Mouse (Mus musculus): ENCODE measurements around the gene Selenom. TPM values are rescaled to one million over a fixed set of nuclear protein-coding genes. Genes with fewer than 3 reads are reported as not detected.
A peak's percentile ranks its signal among the peaks of the same experiment; 100 is the strongest.

The Selenom gene
- polyA plus RNA-seq, 1 experiment from 2014 or later: 12.5 TPM

DNA sequence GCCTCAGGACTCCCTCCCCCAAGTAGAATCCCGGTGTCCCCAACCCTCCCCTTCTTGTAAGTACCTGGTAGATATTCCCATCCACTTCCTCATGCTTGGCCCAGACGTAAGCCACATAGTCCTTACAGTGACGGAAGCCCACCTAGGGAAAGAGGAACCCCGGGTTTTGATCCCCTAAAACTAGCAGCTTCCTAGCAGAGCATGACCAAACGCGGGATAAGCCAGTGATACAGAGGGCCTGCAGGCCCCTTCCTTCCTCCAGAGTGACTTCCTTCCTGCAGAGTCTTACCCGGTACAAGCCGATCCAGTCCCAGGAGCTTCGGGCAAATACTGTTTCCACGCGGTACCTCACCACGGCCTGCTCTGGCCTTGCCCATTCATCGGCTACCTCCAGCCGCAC is 19.0 kb upstream of the Selenom start:
- DNase-seq (no peak), ATAC-seq (ENCODE audit: low read depth) (no peak)
- H3K27ac ChIP-seq: no peak overlapping the region
- WGBS (ENCODE audit: insufficient replicate concordance): 57% methylated on average over 14 of the region's 14 CpGs
- no peak overlapping the region for H3K4me2 ChIP-seq
- no peak overlapping the region for H3K4me3 ChIP-seq (replicated peaks)
- no peaks in the 10 kb centered on the region for H3K27me3 ChIP-seq
- H3K9me3 ChIP-seq (replicated peaks): no peaks in the 10 kb centered on the region
- no peaks in the 10 kb centered on the region for H3K36me3 ChIP-seq
- 0 out of 2 replicates have a peak, but pooled peaks cover 7% of the 10 kb centered on the region for H3K4me1 ChIP-seq (replicated peaks)
- H3K9ac ChIP-seq: no peak overlapping the region

DNA sequence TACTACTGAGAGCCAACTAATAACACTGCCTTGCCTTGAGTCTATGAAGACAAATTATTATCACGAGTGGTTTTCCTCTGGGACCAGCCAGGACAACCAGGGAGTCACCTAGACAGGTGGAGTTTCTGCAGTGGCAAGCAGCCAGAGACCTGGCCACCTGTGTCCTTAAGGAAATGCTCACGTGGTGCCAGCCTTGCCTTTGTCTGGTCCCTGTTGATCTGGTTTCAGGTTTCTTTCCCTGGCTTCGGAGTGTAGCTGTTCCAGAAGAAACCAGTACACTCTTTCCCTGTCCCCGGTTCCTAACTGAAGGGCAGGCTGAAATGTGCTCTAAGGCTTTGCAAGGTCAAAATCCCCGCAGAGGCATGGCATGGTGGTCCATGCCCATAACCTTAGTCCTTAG is 17.7 kb upstream of the Selenom start:
- H3K9ac ChIP-seq: no peak overlapping the region
- DNase-seq (no peak), ATAC-seq (ENCODE audit: low read depth) (no peak)
- 0 out of 2 replicates have a peak, but pooled peaks cover 7% of the 10 kb centered on the region for H3K4me1 ChIP-seq (replicated peaks)
- WGBS (ENCODE audit: insufficient replicate concordance): 68% methylated on average over 5 of the region's 5 CpGs
- no peak overlapping the region for H3K27ac ChIP-seq
- H3K9me3 ChIP-seq (replicated peaks): no peaks in the 10 kb centered on the region
- no peak overlapping the region for H3K4me2 ChIP-seq
- no peaks in the 10 kb centered on the region for H3K36me3 ChIP-seq
- no peaks in the 10 kb centered on the region for H3K27me3 ChIP-seq
- no peak overlapping the region for H3K4me3 ChIP-seq (replicated peaks)

DNA sequence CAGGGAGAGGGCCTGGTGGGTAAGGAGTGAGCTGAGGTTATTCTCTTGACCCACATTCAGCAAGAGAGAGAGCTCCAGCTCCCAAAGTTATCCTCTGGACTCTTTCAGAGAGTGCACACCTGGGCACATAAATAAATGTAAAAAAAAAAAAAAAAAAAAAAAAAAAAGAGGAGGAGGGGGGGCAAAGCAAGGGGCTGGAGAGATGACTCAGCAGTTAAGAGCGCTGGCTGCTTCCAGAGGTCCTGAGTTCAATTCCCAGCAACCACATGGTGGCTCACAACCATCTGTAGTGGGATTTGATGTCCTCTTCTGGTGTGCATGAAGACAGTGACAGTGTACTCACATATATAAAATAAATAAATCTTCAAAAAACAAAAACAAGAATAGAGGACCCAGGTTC is 17.2 kb upstream of the Selenom start:
- 0 out of 2 replicates have a peak, but pooled peaks cover 7% of the 10 kb centered on the region for H3K4me1 ChIP-seq (replicated peaks)
- no peak overlapping the region for H3K4me2 ChIP-seq
- WGBS (ENCODE audit: insufficient replicate concordance): 71% methylated on average over 1 of the region's 1 CpGs
- no peak overlapping the region for H3K9ac ChIP-seq
- peaks cover 4% of the 10 kb centered on the region; the same call in 1 of the 2 replicates for H3K27me3 ChIP-seq
- no peak for DNase-seq
- H3K4me3 ChIP-seq (replicated peaks): no peak overlapping the region
- H3K9me3 ChIP-seq (replicated peaks): no peaks in the 10 kb centered on the region
- ATAC-seq (ENCODE audit: low read depth): no peak
- H3K27ac ChIP-seq: no peak overlapping the region
- H3K36me3 ChIP-seq: no peaks in the 10 kb centered on the region

DNA sequence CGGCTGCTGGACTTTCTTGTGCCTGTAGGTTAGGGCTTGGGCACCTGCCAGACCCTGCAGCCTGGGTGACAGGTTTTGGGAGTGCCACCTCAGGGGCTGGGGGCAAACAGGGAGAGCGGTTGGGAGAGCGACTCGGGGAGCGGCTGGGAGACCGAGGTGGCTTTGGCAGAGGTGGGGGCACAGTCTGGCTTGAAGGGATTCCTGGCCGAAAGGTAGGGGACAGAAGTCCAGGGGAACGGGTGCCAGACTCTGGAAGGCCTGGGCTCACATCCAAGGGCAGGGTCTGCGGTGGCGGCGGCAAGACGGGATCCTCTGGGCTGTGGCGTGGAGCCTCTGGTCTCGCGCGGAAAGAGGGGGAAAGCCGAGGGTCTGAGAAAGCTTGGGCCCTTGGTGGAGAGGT is 12.4 kb upstream of the Selenom start:
- ATAC-seq (ENCODE audit: low read depth): no peak
- no peak for DNase-seq
- Histone ChIP-seq H3K27ac (no peak overlapping the region), H3K4me3 (replicated peaks) (no peak overlapping the region), H3K9ac (no peak overlapping the region), H3K27me3 (peaks cover 7% of the 10 kb centered on the region; the same call in 1 of the 2 replicates), H3K9me3 (replicated peaks) (no peaks in the 10 kb centered on the region), H3K4me2 (no peak overlapping the region), H3K4me1 (replicated peaks) (no peaks in the 10 kb centered on the region), H3K36me3 (no peaks in the 10 kb centered on the region)
- WGBS (ENCODE audit: insufficient replicate concordance): 69% methylated on average over 16 of the region's 17 CpGs

DNA sequence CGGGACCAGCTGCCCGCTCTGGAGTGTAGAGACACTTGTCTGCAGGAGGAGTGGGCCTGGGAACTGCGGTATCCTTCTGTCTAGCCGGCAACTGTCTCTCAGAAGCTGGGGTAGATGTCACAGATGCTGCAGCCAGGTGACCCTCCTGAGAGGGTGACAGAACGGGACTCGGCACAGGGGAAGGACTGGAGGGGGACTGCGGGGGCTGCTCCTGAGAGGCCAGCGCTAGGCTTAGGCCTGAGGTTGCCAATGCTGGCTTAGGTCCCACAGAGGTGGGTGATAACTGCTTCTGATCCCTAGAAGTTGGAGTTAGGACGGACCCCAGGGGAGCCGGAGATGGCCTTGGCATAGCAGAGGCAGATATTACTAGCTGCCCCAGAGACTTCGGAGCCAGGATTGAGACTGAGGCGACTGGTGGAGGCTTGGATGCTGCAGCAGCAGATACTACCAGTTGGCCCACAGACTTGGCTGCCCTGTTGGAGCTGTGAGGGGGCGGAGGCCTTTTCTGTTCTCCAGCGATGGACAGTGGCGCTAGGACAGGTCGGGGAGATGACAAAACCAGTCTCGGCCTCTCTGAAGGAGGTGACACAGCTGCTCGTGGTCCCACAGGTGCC is 11.9 kb upstream of the Selenom start:
- no peak overlapping the region for H3K4me3 ChIP-seq (replicated peaks)
- no peak overlapping the region for H3K9ac ChIP-seq
- WGBS (ENCODE audit: insufficient replicate concordance): 63% methylated on average over 18 of the region's 18 CpGs
- no peak overlapping the region for H3K27ac ChIP-seq
- no peaks in the 10 kb centered on the region for H3K9me3 ChIP-seq (replicated peaks)
- ATAC-seq (ENCODE audit: low read depth): no peak
- H3K4me1 ChIP-seq (replicated peaks): no peaks in the 10 kb centered on the region
- H3K27me3 ChIP-seq: peaks cover 7% of the 10 kb centered on the region; the same call in 1 of the 2 replicates
- no peaks in the 10 kb centered on the region for H3K36me3 ChIP-seq
- no peak overlapping the region for H3K4me2 ChIP-seq
- no peak for DNase-seq

DNA sequence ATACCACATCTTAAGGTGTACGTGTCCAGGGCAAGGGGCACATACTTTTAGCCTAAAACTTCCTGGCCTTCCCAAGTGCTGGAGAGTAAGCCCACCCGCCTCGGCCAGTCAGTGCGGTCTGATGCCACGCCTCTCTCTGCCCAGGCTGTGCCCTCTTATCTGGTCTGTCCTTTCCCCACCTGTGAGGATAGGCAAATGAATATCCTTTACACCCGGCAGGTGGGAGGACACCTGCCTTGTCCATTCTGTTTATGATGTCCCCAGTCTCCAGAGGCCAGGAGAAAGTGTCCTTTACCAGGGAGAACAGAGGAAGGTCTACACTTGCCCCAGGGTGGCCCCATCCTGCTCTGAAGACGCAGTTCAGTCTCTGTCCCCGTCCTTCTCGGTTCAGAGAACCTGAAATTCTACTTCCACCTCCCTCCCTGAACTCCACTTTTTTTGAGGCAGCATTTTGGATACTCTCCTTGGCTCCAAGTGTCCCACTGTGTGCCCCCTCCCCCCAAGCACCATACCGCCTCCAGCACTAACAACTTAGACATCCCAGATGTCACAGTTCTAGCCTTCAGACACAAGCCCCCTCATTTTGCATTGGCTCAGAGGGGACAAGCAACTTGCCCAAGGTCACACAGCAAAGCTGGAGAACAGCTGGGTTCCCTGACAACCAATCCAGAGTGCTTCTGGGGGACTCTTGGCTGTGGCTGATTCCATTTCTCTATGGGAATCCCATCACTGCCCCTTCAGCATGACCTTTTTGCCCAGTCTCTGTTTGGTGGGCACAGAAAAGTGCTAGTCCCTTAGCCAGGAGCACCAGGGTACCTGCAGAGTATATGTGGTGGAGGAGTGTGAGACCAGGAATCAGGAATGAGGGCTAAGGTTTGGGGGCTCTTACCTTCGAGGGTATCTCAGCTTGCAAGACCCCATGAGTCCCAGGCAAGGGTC is 10.5 kb upstream of the Selenom start:
- no peak overlapping the region for H3K4me3 ChIP-seq (replicated peaks)
- H3K36me3 ChIP-seq: no peaks in the 10 kb centered on the region
- ATAC-seq (ENCODE audit: low read depth): no peak
- H3K9me3 ChIP-seq (replicated peaks): no peaks in the 10 kb centered on the region
- H3K27ac ChIP-seq: no peak overlapping the region
- DNase-seq: no peak
- H3K4me2 ChIP-seq: no peak overlapping the region
- H3K4me1 ChIP-seq (replicated peaks): peaks cover 9% of the 10 kb centered on the region
- 52% methylated on average over 11 of the region's 11 CpGs for WGBS (ENCODE audit: insufficient replicate concordance)
- H3K9ac ChIP-seq: no peak overlapping the region
- peaks cover 7% of the 10 kb centered on the region; the same call in 1 of the 2 replicates for H3K27me3 ChIP-seq

DNA sequence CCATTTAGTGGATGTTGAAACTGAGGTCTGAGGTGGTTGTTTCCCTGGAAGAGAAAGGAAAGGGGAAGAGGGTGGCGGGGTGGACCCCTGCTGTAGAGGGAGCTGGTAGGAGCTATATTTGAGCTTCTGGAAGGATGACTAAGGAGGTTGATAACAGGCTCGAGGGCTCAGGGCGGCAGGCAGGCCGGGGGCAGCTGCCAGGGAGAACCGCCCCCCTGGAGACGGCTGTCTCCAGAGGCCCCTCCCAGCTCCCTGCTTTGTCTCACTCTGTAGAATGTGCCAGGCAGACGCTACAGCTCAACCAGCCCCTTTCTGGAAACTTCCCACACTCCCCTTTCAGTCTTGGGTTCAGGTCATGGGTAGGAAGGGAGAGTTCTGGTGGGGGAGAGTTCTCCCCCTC is 6.3 kb upstream of the Selenom start:
- H3K4me2 ChIP-seq: no peak overlapping the region
- no peak for ATAC-seq (ENCODE audit: low read depth)

DNA sequence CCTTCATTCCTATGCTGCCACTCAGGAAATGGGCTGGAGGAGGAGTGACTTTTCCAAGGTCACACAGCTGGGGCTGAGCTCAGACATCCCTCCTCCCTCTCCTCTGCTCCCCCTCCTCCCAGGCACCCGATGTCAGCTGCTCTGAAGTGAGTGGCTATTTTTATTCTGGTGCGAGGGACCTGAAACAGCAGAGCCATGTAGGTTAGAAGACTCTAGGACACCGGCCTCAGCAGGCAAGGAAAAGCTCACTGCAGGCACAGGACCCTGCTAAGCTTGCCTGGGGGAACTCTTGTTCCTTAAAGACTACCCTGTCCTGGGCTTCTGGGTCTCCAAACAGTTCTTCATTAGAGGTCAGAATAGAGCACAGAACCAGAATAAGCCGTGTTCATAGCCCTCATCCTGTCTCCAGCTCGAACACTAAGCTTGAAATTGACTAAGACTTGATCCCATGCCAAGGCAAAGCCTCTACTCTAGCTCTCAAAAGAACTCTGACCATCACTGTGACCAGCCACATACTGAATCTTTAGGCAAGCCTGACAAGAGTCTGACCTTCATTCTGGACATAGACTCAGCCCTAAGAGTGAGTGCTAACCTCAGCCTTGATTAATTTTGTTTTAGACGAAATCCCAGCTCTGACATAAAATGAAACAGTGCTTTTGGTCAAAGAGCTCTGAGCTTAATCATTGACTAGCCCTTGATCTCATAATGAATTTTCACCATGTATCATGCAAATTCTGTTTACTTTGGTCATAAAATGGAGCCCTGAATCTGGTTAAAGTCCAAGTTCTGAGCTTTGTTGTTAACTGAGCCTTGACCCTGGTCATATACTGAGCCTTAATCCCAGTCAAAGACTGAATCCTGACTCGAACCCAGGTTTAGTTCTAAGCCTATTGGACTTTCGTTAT is 5.1 kb upstream of the Selenom start:
- no peak overlapping the region for H3K9ac ChIP-seq
- no peak overlapping the region for H3K4me3 ChIP-seq (replicated peaks)
- H3K36me3 ChIP-seq: no peaks in the 10 kb centered on the region
- WGBS (ENCODE audit: insufficient replicate concordance): 47% methylated on average over 8 of the region's 8 CpGs
- no peak overlapping the region for H3K27ac ChIP-seq
- no peak overlapping the region for H3K4me2 ChIP-seq
- H3K9me3 ChIP-seq (replicated peaks): no peaks in the 10 kb centered on the region
- no peaks in the 10 kb centered on the region for H3K27me3 ChIP-seq
- peaks cover 28% of the 10 kb centered on the region for H3K4me1 ChIP-seq (replicated peaks)
- no peak for ATAC-seq (ENCODE audit: low read depth)
- DNase-seq: no peak

More for the DNA sequence above, 6.3 kb upstream of the Selenom start:
- no peaks in the 10 kb centered on the region for H3K36me3 ChIP-seq
- no peak overlapping the region for H3K27ac ChIP-seq
- DNase-seq: no peak
- peaks cover 22% of the 10 kb centered on the region for H3K4me1 ChIP-seq (replicated peaks)
- H3K4me3 ChIP-seq (replicated peaks): no peak overlapping the region
- no peak overlapping the region for H3K9ac ChIP-seq
- WGBS (ENCODE audit: insufficient replicate concordance): 12% methylated on average over 7 of the region's 7 CpGs
- no peaks in the 10 kb centered on the region for H3K27me3 ChIP-seq
- H3K9me3 ChIP-seq (replicated peaks): no peaks in the 10 kb centered on the region

DNA sequence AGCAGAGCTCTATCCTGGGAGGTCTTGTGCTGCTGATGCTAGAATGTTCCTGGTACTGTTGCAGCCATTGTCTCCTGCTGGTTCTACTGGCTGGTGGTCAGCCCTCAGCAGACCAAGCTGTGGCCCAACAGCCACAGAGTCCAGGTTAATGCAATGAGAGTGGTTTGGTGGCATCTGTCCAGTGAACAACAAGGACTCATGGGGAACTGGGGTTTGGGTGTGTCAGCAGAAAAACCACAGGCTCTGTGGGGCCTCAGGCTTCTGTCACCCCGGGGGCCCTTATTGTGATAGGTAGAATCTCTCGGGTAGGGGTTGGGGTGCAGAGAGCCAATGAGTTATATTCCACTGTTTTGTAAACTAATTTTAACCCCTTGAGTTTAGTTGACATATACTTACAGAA is 4.2 kb upstream of the Selenom start:
- DNase-seq (no peak), ATAC-seq (ENCODE audit: low read depth) (no peak)

DNA sequence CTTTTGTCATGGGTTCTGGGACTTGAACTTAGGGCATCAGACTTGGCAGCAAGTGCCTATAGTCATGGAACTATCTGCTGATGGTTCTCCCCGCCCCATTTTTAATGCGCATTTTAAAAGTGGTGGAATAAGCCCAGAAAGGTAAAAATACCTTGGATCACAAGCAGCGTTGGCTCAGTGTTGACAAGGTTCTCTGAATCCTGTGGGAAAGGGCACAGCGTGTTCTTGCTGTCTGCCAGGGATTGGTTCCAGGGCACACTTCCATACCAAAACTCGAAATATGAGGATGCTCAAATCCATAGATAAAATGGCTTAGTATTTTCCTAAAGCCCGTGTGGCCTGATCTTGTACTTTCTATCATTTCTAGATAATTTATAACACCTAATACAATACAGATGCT is 1.2 kb upstream of the Selenom start:
- Histone ChIP-seq H3K27ac (no peak overlapping the region), H3K4me1 (replicated peaks) (peaks cover 49% of the 10 kb centered on the region), H3K9me3 (replicated peaks) (no peaks in the 10 kb centered on the region), H3K9ac (no peak overlapping the region), H3K4me2 (no peak overlapping the region), H3K27me3 (peaks cover 36% of the 10 kb centered on the region), H3K4me3 (replicated peaks) (no peak overlapping the region), H3K36me3 (no peaks in the 10 kb centered on the region)
- DNase-seq: no peak
- no peak for ATAC-seq (ENCODE audit: low read depth)
- WGBS (ENCODE audit: insufficient replicate concordance): 72% methylated on average over 6 of the region's 6 CpGs

More for the DNA sequence above, 4.2 kb upstream of the Selenom start:
- Histone ChIP-seq H3K9ac (no peak overlapping the region), H3K9me3 (replicated peaks) (no peaks in the 10 kb centered on the region), H3K27ac (no peak overlapping the region), H3K4me3 (replicated peaks) (no peak overlapping the region), H3K27me3 (peaks cover 6% of the 10 kb centered on the region), H3K4me2 (no peak overlapping the region), H3K36me3 (no peaks in the 10 kb centered on the region), H3K4me1 (replicated peaks) (peaks cover 37% of the 10 kb centered on the region)
- WGBS (ENCODE audit: insufficient replicate concordance): 14% methylated on average over 2 of the region's 2 CpGs

DNA sequence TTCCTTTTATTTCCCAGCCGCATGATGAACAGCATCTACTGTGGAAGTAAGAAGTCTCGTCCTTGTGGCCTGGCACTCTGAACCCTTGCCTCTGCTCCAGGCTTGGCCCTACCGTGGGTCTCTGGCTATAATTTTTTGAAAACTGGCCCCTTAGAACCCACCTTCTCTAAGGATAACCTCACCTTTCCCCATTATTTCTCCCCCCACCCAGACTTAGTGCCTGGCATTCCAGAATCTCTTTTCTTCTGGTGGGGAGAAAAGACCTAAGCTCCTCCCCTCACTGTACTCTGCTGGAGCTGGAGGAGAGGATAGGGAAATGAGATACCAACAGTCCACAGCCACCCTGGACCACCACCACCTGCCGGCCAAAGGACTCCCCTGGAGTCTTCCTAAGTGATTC is 732 bp downstream of the Selenom start:
- DNase-seq (no peak), ATAC-seq (ENCODE audit: low read depth) (no peak)
- no peaks in the 10 kb centered on the region for H3K9me3 ChIP-seq (replicated peaks)
- H3K4me2 ChIP-seq: peak overlapping the region; percentile 71
- H3K36me3 ChIP-seq: peaks cover 4% of the 10 kb centered on the region; the same call in 1 of the 2 replicates
- peak overlapping the region; percentile 56 for H3K4me3 ChIP-seq (replicated peaks)
- no peak overlapping the region for H3K27ac ChIP-seq
- peaks cover 34% of the 10 kb centered on the region for H3K4me1 ChIP-seq (replicated peaks)
- WGBS (ENCODE audit: insufficient replicate concordance): 33% methylated on average over 4 of the region's 4 CpGs
- no peak overlapping the region for H3K9ac ChIP-seq
- peaks cover 45% of the 10 kb centered on the region for H3K27me3 ChIP-seq
